Mouse (Mus musculus): ENCODE data around the gene Npsr1.

Gene Npsr1

DNA sequence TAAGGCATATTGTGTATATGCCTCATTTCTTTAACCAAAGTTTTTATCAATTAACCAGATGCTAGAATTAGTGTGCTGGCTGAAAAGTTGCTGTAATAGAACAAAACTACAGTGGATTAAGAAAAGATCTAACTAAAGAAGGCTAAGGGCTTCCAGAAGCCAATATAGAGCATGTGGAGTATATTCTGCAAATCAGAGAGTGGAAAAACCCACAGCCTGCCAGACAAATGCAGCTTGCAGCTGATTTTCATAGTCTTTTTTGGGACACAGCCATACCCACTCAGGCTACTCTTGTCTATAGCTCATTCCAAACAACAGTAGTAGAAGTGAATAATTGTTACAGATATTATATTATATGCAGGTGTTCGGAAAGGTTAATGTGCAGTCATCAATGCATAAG is 138.7 kb downstream of the Npsr1 start:
- in situ Hi-C loops (cut with MseI, MboI), result no loop called here

GRCm38 (mm10) chr9:24247557-24247956 is 149.8 kb downstream of the Npsr1 start:
- in situ Hi-C loops (cut with MseI, MboI), result no loop called here

DNA sequence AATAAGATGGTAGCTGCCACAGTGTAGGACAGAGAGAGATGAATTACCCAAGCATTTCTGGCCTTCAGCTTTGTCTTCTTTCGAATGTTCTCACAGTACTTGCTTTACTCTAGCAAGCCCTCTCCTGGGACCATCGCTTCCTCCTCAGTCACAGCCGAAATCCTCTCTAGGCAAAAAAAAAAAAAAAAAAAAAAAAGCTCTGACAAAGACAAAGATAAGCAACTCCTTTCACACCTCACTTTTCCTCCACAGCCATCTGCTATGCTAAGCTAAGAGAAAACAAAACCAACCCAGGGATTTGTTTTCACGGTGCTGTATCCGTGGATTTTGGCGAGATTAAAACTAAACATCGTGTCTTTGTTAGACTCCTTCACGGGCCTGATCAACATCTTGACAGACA is 156.4 kb downstream of the Npsr1 start:
- in situ Hi-C loops (cut with MseI, MboI), result no loop called here

DNA sequence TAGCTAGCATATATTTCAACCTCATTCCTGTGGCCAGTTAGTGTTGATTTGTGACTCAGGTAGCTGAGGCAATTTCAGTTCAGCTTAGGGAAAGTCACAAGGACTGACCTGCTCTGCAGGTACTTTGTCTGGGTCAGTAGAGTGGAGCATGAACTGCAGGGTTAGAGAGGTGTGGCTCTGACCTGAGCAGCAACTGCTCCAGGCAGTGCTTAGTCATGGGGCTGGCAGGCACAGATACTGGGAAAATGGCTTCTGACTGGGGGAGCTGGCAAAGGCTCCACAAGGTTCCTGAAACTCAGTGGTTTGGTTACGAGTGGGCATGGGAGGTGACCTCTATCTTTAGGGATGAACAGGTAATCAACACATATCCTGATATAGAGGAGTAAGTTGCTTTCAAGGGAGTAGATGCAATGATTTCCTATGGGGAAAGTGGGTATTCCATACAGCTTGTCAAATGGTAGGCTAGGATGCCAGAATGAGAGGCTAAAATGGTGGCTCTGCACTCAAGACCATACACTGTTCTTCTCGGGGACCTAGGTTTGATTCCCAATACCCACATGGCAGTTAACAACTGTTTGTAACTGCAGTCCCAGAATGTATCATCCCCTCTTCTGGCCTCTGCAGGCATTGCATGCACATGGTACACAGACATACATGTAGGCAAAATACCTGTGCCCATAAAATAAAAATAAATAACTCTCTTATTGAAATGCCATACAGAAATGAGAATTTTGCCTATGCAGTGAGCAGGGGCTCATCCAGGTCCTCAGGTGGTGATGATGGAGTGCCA is 182.9 kb downstream of the Npsr1 start:
- in situ Hi-C loops (cut with MseI, MboI), result no loop called here

DNA sequence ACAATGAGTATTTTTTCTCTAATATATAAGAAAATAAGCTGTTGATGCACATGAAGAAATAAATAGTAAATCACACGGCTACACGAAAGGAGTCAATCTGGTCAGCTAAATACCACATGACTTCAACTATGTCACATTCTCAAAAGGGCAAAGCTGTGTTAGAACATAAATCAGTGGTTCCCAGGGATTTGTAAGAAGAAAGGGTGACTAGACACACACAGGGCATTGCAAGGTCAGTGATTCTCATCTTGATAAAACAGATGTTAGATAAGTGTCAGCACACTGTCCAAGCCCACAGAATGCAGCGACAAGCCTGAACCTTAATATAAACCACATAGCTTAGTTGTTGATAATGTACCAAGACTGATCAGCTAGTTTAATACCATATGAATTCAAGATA is 184.8 kb downstream of the Npsr1 start:
- in situ Hi-C loops (cut with MseI, MboI), result no loop called here

GRCm38 (mm10) chr9:24283071-24283470 is 185.3 kb downstream of the Npsr1 start:
- in situ Hi-C loops (cut with MseI, MboI), result no loop called here

DNA sequence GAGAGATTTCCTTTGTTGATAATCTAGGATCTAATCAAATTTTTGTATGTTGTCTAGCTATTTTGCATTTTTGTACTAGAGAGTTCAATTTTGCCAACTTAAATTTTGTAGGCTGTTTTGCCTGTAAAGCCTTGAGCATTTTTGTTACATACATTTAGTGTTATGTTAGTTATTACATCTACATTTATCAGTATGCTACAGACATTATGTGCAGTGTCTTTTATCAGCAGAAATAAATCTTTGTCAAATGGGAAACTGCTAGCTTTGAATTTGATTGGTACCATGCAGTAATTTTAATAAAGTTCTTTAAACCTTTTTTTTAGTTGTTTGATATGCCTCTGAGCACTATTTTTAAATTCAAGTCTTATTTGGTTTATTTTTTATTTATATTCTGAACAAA is 185.7 kb downstream of the Npsr1 start:
- in situ Hi-C loops (cut with MseI, MboI), result no loop called here

- in situ Hi-C loops (cut with MseI, MboI), result no loop called here
Observed at GRCm38 (mm10) chr9:24284239-24285084, 186.7 kb downstream of the Npsr1 start.

DNA sequence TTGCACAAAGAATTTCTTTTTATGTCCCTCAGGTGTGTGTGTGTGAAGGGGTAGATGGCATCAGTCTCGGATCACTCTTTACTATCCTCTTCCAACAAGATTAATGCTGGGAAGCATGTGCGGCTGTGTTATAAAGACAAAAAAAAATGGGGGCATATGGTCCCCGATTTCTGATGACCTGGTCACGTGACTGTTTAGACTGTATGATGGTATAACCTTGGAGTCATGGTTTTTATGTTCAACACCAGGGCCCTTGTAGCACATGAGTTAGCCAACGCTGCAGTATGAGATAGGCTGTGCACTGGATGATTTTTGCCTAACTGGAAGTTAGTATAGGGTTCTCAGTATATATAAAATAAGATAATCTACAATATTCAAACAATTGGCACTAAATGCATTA is 187.6 kb downstream of the Npsr1 start:
- in situ Hi-C loops (cut with MseI, MboI), result no loop called here

DNA sequence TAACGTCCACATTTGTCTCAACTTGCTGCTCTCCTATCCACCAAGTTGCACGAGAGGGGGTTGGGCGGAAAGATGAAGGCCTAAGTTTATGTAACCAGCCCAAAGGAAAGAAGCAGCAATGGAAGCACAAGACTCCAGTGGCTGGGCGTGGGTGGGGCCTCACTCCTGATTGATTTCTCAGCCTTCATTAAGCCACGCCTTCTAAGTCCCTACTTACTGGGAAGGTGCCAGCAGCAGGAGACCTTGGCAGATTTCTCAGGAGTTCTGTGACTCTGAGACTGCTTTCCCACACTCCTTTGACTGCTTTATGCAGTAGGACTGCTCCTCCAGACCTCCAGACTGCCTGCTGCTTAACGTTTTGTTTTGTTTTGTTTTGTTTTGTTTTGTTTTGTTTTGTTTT is 193.6 kb downstream of the Npsr1 start:
- in situ Hi-C loops (cut with MseI, MboI), result no loop called here

DNA sequence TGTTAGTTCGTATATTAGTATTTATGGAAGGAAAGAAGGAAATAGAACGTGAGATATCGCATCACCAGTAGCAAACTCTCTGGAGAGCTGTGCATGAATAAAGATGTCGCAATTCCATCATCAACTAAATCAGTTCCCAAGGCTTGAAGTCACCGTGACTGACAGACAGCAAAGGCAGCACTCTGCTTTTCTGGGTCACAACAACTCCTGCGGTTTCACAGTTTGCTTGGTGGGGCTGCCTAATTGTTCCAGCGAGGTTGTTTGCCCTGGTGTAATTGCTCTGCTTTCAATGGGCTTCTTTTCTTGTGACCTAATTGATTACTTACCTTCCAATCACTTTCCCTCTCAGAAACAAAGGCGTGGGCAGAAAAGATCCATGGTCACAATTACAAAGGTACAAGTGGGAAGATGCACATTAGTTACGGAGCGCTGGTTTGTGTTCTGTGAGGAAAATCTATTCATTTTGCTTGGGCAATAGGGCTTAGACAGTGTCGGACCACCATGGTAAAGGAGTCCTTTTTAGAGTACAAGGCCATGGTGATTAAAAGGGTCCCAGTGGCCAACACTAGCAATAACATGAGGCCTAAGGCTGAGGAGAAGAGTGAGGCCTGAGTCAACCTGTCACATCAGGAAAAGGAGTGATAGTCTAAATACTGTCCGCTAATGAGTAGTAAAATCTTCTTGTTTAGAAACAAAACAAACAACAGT is 195.6 kb downstream of the Npsr1 start:
- in situ Hi-C loops (cut with MseI, MboI), result no loop called here

- in situ Hi-C loops (cut with MseI, MboI), result no loop called here
Observed at GRCm38 (mm10) chr9:24302906-24303305, 205.1 kb downstream of the Npsr1 start.

- in situ Hi-C loops (cut with MseI, MboI), result no loop called here
Observed at GRCm38 (mm10) chr9:24306990-24307389, 209.2 kb downstream of the Npsr1 start.

GRCm38 (mm10) chr9:24307400-24307799 is 209.6 kb downstream of the Npsr1 start:
- in situ Hi-C loops (cut with MseI, MboI), result no loop called here

DNA sequence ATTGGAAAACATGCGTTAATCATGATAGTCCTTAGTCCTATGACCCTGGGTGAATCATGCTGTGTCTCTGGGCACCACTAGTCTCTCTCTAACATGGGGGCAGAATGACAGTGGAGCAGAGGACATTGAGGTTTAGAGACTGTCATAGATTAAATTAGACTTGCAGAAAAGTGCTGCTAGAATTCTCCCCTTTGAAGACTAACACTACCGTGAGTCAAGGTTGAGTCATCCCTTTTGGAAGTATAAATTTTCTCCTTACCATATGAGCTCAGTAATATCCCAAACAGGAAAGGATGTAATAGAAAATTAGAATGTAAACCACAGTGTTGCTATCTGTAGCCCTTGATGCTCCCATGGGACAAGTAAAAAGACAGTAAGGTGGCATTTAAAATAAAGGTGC is 218.0 kb downstream of the Npsr1 start:
- in situ Hi-C loops (cut with MseI, MboI), result no loop called here

DNA sequence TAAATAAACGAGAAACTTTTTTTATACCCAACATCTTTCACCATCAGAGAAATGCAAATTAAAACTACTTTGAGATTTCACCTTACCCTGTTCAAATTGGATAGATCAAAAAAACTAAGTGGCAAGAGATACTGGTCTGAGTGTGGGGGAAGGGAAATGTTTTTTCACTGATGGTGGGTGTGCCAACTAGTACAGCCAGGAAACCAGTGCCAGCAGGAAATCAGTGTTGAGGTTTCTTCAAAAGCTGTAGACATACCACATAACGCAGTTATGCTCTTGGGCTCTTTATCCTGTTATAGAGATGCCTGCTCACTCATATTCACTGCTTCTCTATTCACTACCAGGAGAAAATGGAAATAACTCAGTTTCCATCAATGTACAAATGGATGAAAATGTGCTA is 233.9 kb downstream of the Npsr1 start:
- in situ Hi-C loops (cut with MseI, MboI), result no loop called here

DNA sequence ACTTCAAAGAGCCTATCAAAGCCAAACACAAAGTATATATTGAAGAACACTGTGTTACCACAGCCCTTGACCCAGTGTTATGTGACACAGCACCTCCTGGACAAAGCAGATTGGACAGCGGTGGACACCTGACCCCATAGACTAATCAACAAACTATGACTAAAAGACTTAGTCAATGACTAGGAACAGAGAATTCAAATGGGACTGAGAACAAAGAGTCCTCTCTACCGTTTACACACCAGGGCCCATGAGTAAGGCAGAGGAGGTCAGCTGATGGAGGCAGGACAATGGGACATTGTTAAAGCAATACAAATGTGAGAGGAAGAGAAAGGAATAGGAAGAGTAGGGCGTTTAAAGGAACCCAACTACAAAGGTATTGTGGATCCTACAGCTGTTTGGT is 243.5 kb downstream of the Npsr1 start:
- in situ Hi-C loops (cut with MseI, MboI), result no loop called here

DNA sequence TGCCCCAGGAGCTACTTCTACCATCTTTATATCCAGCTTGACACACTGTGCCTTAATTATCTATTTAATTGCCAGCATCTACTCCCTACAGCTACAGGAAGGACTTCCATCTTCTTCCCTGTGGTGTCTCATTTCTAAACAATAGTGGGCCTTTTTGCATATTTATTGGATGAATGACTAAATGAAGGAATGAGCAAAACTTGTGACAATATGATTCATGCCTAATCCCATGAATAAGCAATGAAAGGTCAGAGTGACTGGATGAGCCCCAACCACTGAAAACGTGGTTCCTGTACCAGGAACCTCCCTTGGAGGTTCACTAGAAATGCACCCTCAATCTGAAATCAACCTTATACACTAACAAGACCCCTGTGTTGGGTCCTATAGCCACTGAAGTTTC is 249.2 kb downstream of the Npsr1 start:
- in situ Hi-C loops (cut with MseI, MboI), result no loop called here

GRCm38 (mm10) chr9:24349510-24349909 is 251.7 kb downstream of the Npsr1 start:
- in situ Hi-C loops (cut with MseI, MboI), result no loop called here

- in situ Hi-C loops (cut with MseI, MboI), result no loop called here
Observed at GRCm38 (mm10) chr9:24351402-24351801, 253.6 kb downstream of the Npsr1 start.

All from mouse trophoblast stem cell (cell line).